14 mouse cellular contexts compared by ENCODE assay signal in the genomic region with DNA sequence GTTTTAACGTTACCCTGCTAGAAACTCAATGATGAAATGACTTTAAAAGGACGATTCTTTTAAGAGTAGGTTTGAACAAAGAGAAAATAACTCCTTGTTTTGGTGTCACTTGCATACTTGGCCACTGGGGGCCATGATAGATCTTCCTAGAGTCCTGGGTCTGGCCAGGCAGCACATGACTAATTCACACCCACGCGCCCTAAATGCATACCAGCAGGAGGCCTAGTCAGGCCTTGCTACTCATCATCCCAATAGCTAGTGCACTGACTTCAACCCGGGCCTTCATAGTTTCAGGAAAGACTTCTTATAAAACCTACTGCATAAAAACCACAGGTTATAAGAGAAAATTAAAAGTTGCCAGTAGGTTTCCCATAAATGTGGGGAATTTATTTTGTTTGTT. TPM values are rescaled to one million over a fixed set of nuclear protein-coding genes. Genes with fewer than 3 reads are reported as not detected.
A peak's percentile ranks its signal among the peaks of the same experiment; 100 is the strongest.
DNase-seq lines count a peak whose midpoint lies in the region; ATAC-seq and TF ChIP-seq lines count a peak whose summit lies in the region.
"Had no signal": no experiment of that assay in that cellular context is flagged by ENCODE, and none has a peak within 500 bp of the region (broad histone marks: within the 10 kb centered on the region; RNA-seq: fewer than 3 reads in every experiment).

No protein-coding gene starts in this region.

- no peaks in the 10 kb centered on the region for H3K9me3 ChIP-seq in liver, embryonic 12.5 days (replicated peaks)
- no peaks in the 10 kb centered on the region for H3K9me3 ChIP-seq in forebrain, embryonic 11.5 days (ENCODE audit: control insufficient read depth, low read length)
- H3K9me3 ChIP-seq: hindbrain, embryonic 15.5 days; neural tube, embryonic 13.5 days had no signal

- peak; percentile 19 for DNase-seq in CD4-positive, CD25-positive, alpha-beta regulatory T cell, adult 2 months (ENCODE audit: low read depth, low spot score)
- DNase-seq in liver: peak; percentile 29
- DNase-seq in urinary bladder, postnatal 36 days (ENCODE audit: low spot score in 2 of 2): no peak
- DNase-seq in forebrain, embryonic 11.5 days (ENCODE audit: low spot score): no peak
- DNase-seq: adrenal gland, postnatal 10 days; cerebellum, adult 9-11 months; thymus, postnatal 36 days had no signal

- ATAC-seq in CD4-positive, CD25-positive, alpha-beta regulatory T cell, adult 4 months: no peak
- ATAC-seq in liver, embryonic 12.5 days: no peak
- peak; percentile 100 for ATAC-seq in common myeloid progenitor, adult 5-6 weeks (replicated peaks; ENCODE audit: low read depth, poor library complexity, severe bottlenecking)
- no peak for ATAC-seq in forebrain, embryonic 11.5 days (replicated peaks; ENCODE audit: low FRiP score)

- 50% methylated on average over 5 of the region's 5 CpGs for WGBS in liver, embryonic 12.5 days (ENCODE audit: insufficient replicate concordance)
- WGBS in forebrain, embryonic 11.5 days: 73% methylated on average over 5 of the region's 5 CpGs

- no peak overlapping the region for H3K4me2 ChIP-seq in liver, embryonic 12.5 days
- no peak overlapping the region for H3K4me2 ChIP-seq in myocyte (ENCODE audit: low read depth)
- H3K4me2 ChIP-seq in forebrain, embryonic 11.5 days (ENCODE audit: low read depth, low read length, severe bottlenecking): no peak overlapping the region
- H3K4me2 ChIP-seq: hindbrain, embryonic 15.5 days; neural tube, embryonic 13.5 days had no signal

- H3K4me3 ChIP-seq in liver, embryonic 12.5 days: no peak overlapping the region
- H3K4me3 ChIP-seq in myocyte: no peak overlapping the region
- H3K4me3 ChIP-seq in forebrain, embryonic 11.5 days (ENCODE audit: low read depth, low read length): no peak overlapping the region
- H3K4me3 ChIP-seq: hindbrain, embryonic 15.5 days; neural tube, embryonic 13.5 days had no signal

- peaks cover 3% of the 10 kb centered on the region; the same call in 1 of the 2 replicates for H3K36me3 ChIP-seq in liver, embryonic 12.5 days
- no peaks in the 10 kb centered on the region for H3K36me3 ChIP-seq in myocyte (ENCODE audit: control insufficient read depth, insufficient read depth)
- no peaks in the 10 kb centered on the region for H3K36me3 ChIP-seq in forebrain, embryonic 11.5 days (ENCODE audit: control insufficient read depth, insufficient read depth, low read length)
- H3K36me3 ChIP-seq: hindbrain, embryonic 15.5 days; neural tube, embryonic 13.5 days had no signal

- H3K27ac ChIP-seq in liver, embryonic 12.5 days: no peak overlapping the region
- H3K27ac ChIP-seq in forebrain, embryonic 11.5 days (ENCODE audit: low read depth, low read length): no peak overlapping the region
- H3K27ac ChIP-seq: hindbrain, embryonic 15.5 days; macrophage; neural tube, embryonic 13.5 days had no signal

- H3K79me2 ChIP-seq in myocyte (ENCODE audit: control insufficient read depth, insufficient read depth): no peaks in the 10 kb centered on the region

- TF ChIP-seq POLR2A in myocyte (IDR thresholded peaks at IDR 0.05; ENCODE audit: insufficient read length, low read depth): no peak

- H3K9ac ChIP-seq in liver, embryonic 12.5 days: no peak overlapping the region
- H3K9ac ChIP-seq in forebrain, embryonic 11.5 days (ENCODE audit: low read length): no peak overlapping the region
- H3K9ac ChIP-seq: hindbrain, embryonic 15.5 days; neural tube, embryonic 13.5 days had no signal

- no peaks in the 10 kb centered on the region for H3K27me3 ChIP-seq in liver, embryonic 12.5 days (replicated peaks)
- peaks cover under 1% of the 10 kb centered on the region for H3K27me3 ChIP-seq in myocyte (ENCODE audit: control insufficient read depth, insufficient read depth, insufficient read length)
- no peaks in the 10 kb centered on the region for H3K27me3 ChIP-seq in forebrain, embryonic 11.5 days (ENCODE audit: control insufficient read depth, insufficient read depth, low read length)
- H3K27me3 ChIP-seq: hindbrain, embryonic 15.5 days; neural tube, embryonic 13.5 days had no signal

- no peaks in the 10 kb centered on the region for H3K4me1 ChIP-seq in liver, embryonic 12.5 days
- H3K4me1 ChIP-seq in forebrain, embryonic 11.5 days (replicated peaks; ENCODE audit: control insufficient read depth, insufficient read depth, low read length): no peaks in the 10 kb centered on the region
- H3K4me1 ChIP-seq: hindbrain, embryonic 15.5 days; neural tube, embryonic 13.5 days had no signal

- H3ac ChIP-seq in myocyte (ENCODE audit: control insufficient read depth, insufficient read length): no peak overlapping the region

TF ChIP-seq in myocyte, 11 proteins besides CTCF, POLR2A, EP300 and RAD21:
- no peak for TF ChIP-seq E2F4 (IDR thresholded peaks at IDR 0.05; ENCODE audit: insufficient read depth)
- TF ChIP-seq USF1 (IDR thresholded peaks at IDR 0.05; ENCODE audit: low read depth): peak; percentile 72

RNA-seq across cellular contexts. Expression of gene Zdhhc23, which starts 22.5 kb away (rescaled TPM):
- polyA plus RNA-seq in CD4-positive, CD25-positive, alpha-beta regulatory T cell, adult 4 months (2017; shearing (Covaris generic)): 1 to 10 TPM; 2.5 to 3.3 TPM
- polyA plus RNA-seq in liver, embryonic 12.5 days (2016; fragmentation: Nextera tagmentation; extraction: Ambion mirVana): 0.48 and 0.66 TPM in 2 replicates
- 1.3 and 2.1 TPM in 2 replicates for total RNA-seq in common myeloid progenitor, adult 5-6 weeks (2017)
- polyA plus RNA-seq in myocyte (2012; fragmentation: generic; extraction: Trizol): not detected
- polyA plus RNA-seq in forebrain, embryonic 11.5 days (2014; fragmentation: Nextera tagmentation; extraction: Ambion mirVana): 0.49 and 0.86 TPM in 2 replicates

Comparison
In these comparisons a context has a peak if more than half of its experiments do, and no peak if none do; other contexts are left out.
1. DNase-seq: peak in CD4-positive, CD25-positive, alpha-beta regulatory T cell, adult 2 months (single experiment) and liver (single experiment); none in urinary bladder, postnatal 36 days (0 of 2) and forebrain, embryonic 11.5 days (single experiment).